Mouse (Mus musculus) stomach, embryonic 14.5 days (tissue): ENCODE measurements around the gene Lhx1. TPM values are rescaled to one million over a fixed set of nuclear protein-coding genes. Genes with fewer than 3 reads are reported as not detected.

Experiments used
- ATAC-seq: fragments of 200-750 bp; cut with Nextera tagmentation; 2 replicates; pipeline ENCODE4 v1.8.0; 2017; ENCODE audit warnings: low read depth, moderate TSS enrichment; ENCODE audit not compliant: insufficient number of reproducible peaks, insufficient read depth, low FRiP score
- H3K27ac ChIP-seq: fragments of 300-500 bp; sonication (generic); 2 replicates; pipeline ENCODE4 v1.5.1; 2014; ENCODE audit warnings: mild to moderate bottlenecking, low read length, moderate library complexity, mixed read lengths
- H3K27me3 ChIP-seq: fragments of 300-500 bp; sonication (generic); 2 replicates; pipeline ENCODE4 v1.6.1; 2014; ENCODE audit warnings: low read length, control low read depth, mixed read lengths; ENCODE audit not compliant: control insufficient read depth, insufficient read depth
- H3K36me3 ChIP-seq: fragments of 300-500 bp; sonication (generic); 2 replicates; pipeline ENCODE4 v1.6.1; 2014; ENCODE audit warnings: mild to moderate bottlenecking, control low read depth, low read length, moderate library complexity, mixed read lengths; ENCODE audit not compliant: control insufficient read depth, insufficient read depth
- H3K4me1 ChIP-seq: fragments of 300-500 bp; sonication (generic); 2 replicates; pipeline ENCODE4 v1.6.1; 2014; ENCODE audit warnings: low read length, control low read depth, mixed read lengths; ENCODE audit not compliant: control insufficient read depth, insufficient read depth
- H3K4me2 ChIP-seq: fragments of 300-500 bp; sonication (generic); replicated peaks from 2 replicates; pipeline ENCODE4 v1.6.1; 2014; ENCODE audit warnings: low read depth, low read length, control low read depth
- H3K4me3 ChIP-seq: fragments of 300-500 bp; sonication (generic); 2 replicates; pipeline ENCODE4 v1.5.1; 2014; ENCODE audit warnings: low read depth, low read length, control low read depth
- H3K9ac ChIP-seq: fragments of 300-500 bp; sonication (generic); replicated peaks from 2 replicates; pipeline ENCODE4 v1.6.1; 2014; ENCODE audit warnings: low read depth, mild to moderate bottlenecking, control low read depth, low read length, moderate library complexity, mixed read lengths
- H3K9me3 ChIP-seq: fragments of 300-500 bp; sonication (generic); 2 replicates; pipeline ENCODE4 v1.6.1; 2016; ENCODE audit warnings: low read depth, low read length, control low read depth; ENCODE audit not compliant: control insufficient read depth
- WGBS: fragments of 180-500 bp; shearing (Covaris S2); extraction: QIAGEN DNeasy Blood & Tissue Kit; methylation state at CpG from one replicate; pipeline ENCODE4 v1.1.7; 2014; 5-methylcytosine and 5-hydroxymethylcytosine counted together
- polyA plus RNA-seq: library from polyadenylated mRNA; unstranded; fragments of >200 nt; fragmentation: Nextera tagmentation; extraction: Ambion mirVana; gene quantifications from 2 replicates; pipeline ENCODE4 v1.2.1, GENCODE M21; 2014

The Lhx1 gene
- polyA plus RNA-seq, 1 experiment from 2014 or later, result 0.06 TPM

GRCm38 (mm10) chr11:84529797-84530703 is 4.7 kb upstream of the Lhx1 start:
- H3K4me1 ChIP-seq, result peaks cover 16% of the 10 kb centered on the region
- H3K4me2 ChIP-seq, result no peak overlapping the region
- H3K36me3 ChIP-seq, result no peaks in the 10 kb centered on the region
- H3K27me3 ChIP-seq, result peaks cover 56% of the 10 kb centered on the region
- no peaks in the 10 kb centered on the region for H3K9me3 ChIP-seq
- no peak for ATAC-seq
- whole genome bisulfite sequencing, result 8% methylated on average over 14 of the region's 14 CpGs
- H3K9ac ChIP-seq, result no peak overlapping the region
- no peak overlapping the region for H3K27ac ChIP-seq
- H3K4me3 ChIP-seq, result no peak overlapping the region

DNA sequence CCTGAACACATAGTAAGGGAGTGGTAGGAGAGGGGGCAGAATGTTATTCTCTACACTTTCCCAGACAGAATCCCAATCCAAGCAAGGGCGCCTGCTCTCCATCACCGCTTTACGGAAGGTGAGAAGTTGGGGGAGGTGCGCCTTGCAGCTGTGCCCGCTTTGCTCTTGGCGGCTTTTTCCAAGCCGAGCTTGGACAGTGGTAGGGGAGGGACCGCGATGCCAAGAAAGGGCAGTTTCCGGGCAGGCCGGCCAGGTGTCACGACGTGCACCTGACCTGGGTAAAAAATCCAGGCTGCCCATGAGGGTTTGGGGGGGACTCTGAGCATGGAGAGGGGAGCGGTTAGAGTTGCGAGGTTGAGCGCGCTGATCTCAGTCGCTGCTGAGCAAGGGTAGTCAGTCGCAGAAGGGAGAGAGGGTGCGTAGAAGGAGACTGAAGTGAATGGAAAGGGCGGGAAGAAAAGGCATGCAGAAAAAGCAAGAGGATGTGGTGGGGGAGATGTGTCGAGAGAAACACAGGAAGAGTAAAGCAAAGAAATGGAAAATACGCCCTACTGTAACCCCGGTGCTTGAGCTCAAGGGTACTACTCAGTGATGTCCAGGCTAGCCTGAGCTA is 3.9 kb upstream of the Lhx1 start:
- Histone ChIP-seq H3K9me3 (no peaks in the 10 kb centered on the region), H3K4me2 (no peak overlapping the region), H3K4me1 (peaks cover 23% of the 10 kb centered on the region), H3K36me3 (no peaks in the 10 kb centered on the region), H3K27me3 (peaks cover 57% of the 10 kb centered on the region), H3K9ac (no peak overlapping the region), H3K27ac (no peak overlapping the region), H3K4me3 (no peak overlapping the region)
- WGBS, result 2% methylated on average over 24 of the region's 24 CpGs
- no peak for ATAC-seq

DNA sequence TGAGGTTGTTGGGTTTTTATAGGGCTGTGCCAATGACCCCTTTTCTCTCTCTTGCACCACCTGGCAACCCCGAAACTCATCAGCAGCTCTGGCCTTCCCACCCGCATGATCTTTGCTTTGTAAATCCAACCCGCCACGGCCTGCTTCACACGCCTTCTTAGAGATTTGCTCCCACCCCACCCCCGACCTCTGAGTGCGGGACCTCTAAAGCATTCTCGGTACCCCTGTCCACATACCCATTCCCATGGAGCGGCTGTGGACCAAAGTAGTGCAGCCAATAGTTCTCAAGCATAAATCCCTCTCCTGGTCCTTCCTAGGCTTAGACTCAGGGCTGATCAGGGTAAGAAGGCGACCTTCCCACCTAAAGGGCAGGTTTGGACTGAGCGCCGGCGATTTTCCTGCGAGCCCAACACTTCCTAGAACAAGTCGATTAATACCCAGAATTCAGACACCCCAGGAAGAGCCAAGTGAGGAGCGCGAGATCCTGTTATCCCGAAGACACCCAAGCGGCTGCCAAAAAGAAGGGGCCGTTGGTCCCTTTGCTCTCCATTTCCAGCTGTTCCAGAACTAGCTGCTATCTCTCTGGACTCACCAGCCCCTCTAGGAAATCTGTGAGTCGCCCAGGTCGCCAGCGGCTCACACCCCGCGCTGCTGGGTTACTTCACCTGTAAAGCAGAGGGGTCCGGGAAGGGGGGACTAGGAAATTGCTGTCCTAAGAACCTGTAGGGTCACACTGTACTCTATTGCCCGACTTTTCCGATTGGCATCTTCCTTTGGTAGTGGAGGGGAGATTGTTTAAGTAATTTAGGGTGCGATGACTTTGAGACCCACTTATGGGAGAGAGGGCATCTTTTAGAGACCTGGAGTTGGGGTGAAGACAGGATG is 1.9 kb upstream of the Lhx1 start:
- Histone ChIP-seq H3K4me1 (peaks cover 27% of the 10 kb centered on the region), H3K27me3 (peaks cover 77% of the 10 kb centered on the region), H3K9me3 (no peaks in the 10 kb centered on the region), H3K4me2 (no peak overlapping the region), H3K9ac (no peak overlapping the region), H3K36me3 (no peaks in the 10 kb centered on the region), H3K27ac (no peak overlapping the region), H3K4me3 (no peak overlapping the region)
- ATAC-seq, result no peak
- 5% methylated on average over 29 of the region's 29 CpGs for WGBS

- under 1% methylated on average over 10 of the region's 10 CpGs for WGBS
- peak overlapping the region; percentile 71 for H3K4me2 ChIP-seq
- H3K27ac ChIP-seq, result no peak overlapping the region
- H3K9ac ChIP-seq, result no peak overlapping the region
- no peaks in the 10 kb centered on the region for H3K36me3 ChIP-seq
- ATAC-seq, result no peak
- H3K4me3 ChIP-seq, result peak overlapping the region; percentile 42
- H3K4me1 ChIP-seq, result peaks cover 27% of the 10 kb centered on the region
- H3K27me3 ChIP-seq, result peaks cover 82% of the 10 kb centered on the region
- no peaks in the 10 kb centered on the region for H3K9me3 ChIP-seq
These were observed 1.1 kb upstream of the Lhx1 start for GRCm38 (mm10) chr11:84526451-84526850.

DNA sequence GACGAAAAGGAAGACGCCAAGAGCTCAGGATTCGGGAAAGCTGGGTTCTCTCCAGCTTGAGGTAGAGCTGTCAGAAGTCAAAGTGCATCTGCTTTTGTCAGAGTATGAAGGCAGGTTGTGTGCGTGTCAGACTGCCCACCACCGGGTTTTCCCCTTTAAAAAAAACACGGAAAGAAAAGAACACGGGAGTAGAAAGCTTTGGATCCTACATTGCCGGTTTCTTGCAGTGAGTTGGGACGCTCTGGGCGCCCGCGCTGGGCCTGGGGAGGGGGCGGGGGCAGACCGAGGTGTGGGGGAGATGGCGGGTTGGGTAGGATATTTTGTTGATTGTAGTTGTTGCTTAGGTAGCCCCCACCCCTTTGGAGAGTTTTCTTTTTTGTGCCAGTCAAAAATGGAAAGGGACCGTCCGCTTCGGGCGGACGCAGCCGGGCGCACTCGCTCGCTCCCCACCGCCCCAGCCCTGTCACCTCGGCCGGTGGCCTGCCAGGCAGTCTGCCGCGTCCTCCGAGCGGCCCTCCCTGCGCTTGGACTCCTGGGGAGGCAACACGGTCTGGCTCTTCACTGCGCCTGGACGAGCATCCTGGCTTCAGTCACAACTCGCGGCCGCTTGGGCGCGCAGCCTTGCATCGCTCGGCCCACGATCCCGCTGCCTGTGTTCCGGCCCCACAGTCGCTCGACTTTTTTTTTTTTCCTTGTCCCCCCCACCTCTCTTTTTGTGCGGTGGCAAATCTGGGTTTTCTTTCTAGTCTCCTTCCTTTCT is 644 bp downstream of the Lhx1 start:
- H3K27ac ChIP-seq, result no peak overlapping the region

GRCm38 (mm10) chr11:84523841-84524510 is 1.4 kb downstream of the Lhx1 start:
- no peak overlapping the region for H3K9ac ChIP-seq
- H3K4me3 ChIP-seq, result no peak overlapping the region

More for the DNA sequence above, 644 bp downstream of the Lhx1 start:
- H3K9ac ChIP-seq, result no peak overlapping the region
- peaks cover 88% of the 10 kb centered on the region for H3K27me3 ChIP-seq
- peaks cover 25% of the 10 kb centered on the region for H3K4me1 ChIP-seq
- under 1% methylated on average over 48 of the region's 48 CpGs for WGBS
- peak overlapping the region; percentile 42 for H3K4me3 ChIP-seq
- no peaks in the 10 kb centered on the region for H3K9me3 ChIP-seq
- ATAC-seq, result no peak
- no peaks in the 10 kb centered on the region for H3K36me3 ChIP-seq
- H3K4me2 ChIP-seq, result peak overlapping the region; percentile 71

DNA sequence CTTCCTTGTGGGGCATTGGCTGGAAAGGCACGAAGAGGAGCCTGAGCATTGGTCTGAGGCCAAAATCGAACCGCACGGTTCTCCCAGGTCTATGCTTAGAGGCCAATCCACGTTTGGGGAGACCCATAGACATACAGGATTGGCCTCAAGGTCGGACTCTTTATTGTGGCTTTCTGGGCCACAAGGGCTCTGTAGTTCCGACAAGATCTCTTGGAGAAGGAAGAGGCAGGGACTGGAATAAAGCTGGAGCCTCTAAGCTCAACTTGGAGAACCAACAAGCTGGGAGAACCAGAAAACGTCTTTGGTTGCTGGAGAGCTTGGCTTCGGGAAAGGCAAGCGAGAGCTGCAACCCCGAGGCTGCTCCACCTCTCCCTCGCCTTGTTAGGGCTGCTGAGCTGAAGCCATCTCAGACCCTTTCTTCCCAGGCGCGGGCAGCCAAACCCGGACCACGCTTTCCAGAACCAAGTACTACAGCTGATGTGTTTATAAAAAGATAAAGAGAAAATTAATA is 2.0 kb downstream of the Lhx1 start:
- Histone ChIP-seq H3K36me3 (no peaks in the 10 kb centered on the region), H3K9ac (no peak overlapping the region), H3K4me1 (peaks cover 20% of the 10 kb centered on the region), H3K9me3 (no peaks in the 10 kb centered on the region), H3K4me3 (no peak overlapping the region), H3K27ac (no peak overlapping the region), H3K27me3 (peaks cover 84% of the 10 kb centered on the region), H3K4me2 (no peak overlapping the region)
- no peak for ATAC-seq
- 2% methylated on average over 16 of the region's 16 CpGs for WGBS

More at GRCm38 (mm10) chr11:84523841-84524510, 1.4 kb downstream of the Lhx1 start:
- H3K9me3 ChIP-seq, result no peaks in the 10 kb centered on the region
- ATAC-seq, result no peak
- peaks cover 88% of the 10 kb centered on the region for H3K27me3 ChIP-seq
- peaks cover 20% of the 10 kb centered on the region for H3K4me1 ChIP-seq
- no peak overlapping the region for H3K4me2 ChIP-seq
- H3K27ac ChIP-seq, result no peak overlapping the region
- no peaks in the 10 kb centered on the region for H3K36me3 ChIP-seq
- under 1% methylated on average over 35 of the region's 35 CpGs for WGBS
